Mouse (Mus musculus): ENCODE measurements around the gene Fut11.
A peak's percentile ranks its signal among the peaks of the same experiment; 100 is the strongest.

Fut11 gene

GRCm38 (mm10) chr14:20718443-20718842 is 23.7 kb downstream of the Fut11 start:
- no peak for DNase-seq (ENCODE audit: low spot score in 2 of 2)

GRCm38 (mm10) chr14:20719767-20720166 is 25.0 kb downstream of the Fut11 start:
- no peak for DNase-seq (ENCODE audit: low spot score in 2 of 2)

- no peak for DNase-seq (ENCODE audit: low spot score in 2 of 2)
Measured at GRCm38 (mm10) chr14:20721371-20721770, 26.6 kb downstream of the Fut11 start.

GRCm38 (mm10) chr14:20723006-20723405 is 28.2 kb downstream of the Fut11 start:
- DNase-seq (ENCODE audit: low spot score in 2 of 2): no peak

- peak in 1 of 2 experiments; percentile 46 for DNase-seq (ENCODE audit: low spot score in 2 of 2)
Measured at GRCm38 (mm10) chr14:20724043-20724442, 29.3 kb downstream of the Fut11 start.

- no peak for DNase-seq (ENCODE audit: low spot score in 2 of 2)
Measured at GRCm38 (mm10) chr14:20725660-20726339, 31.0 kb downstream of the Fut11 start.

- DNase-seq (ENCODE audit: low spot score in 2 of 2): no peak
Measured at GRCm38 (mm10) chr14:20729871-20730270, 35.1 kb downstream of the Fut11 start.

GRCm38 (mm10) chr14:20730853-20731602 is 36.3 kb downstream of the Fut11 start:
- DNase-seq (ENCODE audit: low spot score in 2 of 2): no peak

GRCm38 (mm10) chr14:20733041-20733951 is 38.5 kb downstream of the Fut11 start:
- DNase-seq (ENCODE audit: low spot score in 2 of 2): no peak

- DNase-seq (ENCODE audit: low spot score in 2 of 2): peak; percentile 79 to 86
Measured at GRCm38 (mm10) chr14:20733952-20734774, 39.4 kb downstream of the Fut11 start, which contains the start of gene Ndst2. TSS of gene Ndst2 (minus strand) at chr14:20734562.

- DNase-seq (ENCODE audit: low spot score in 2 of 2): no peak
Measured at GRCm38 (mm10) chr14:20735052-20735451, 40.3 kb downstream of the Fut11 start.

- DNase-seq (ENCODE audit: low spot score in 2 of 2): no peak
Measured at GRCm38 (mm10) chr14:20735892-20736390, 41.2 kb downstream of the Fut11 start.

GRCm38 (mm10) chr14:20737306-20737705 is 42.5 kb downstream of the Fut11 start:
- DNase-seq (ENCODE audit: low spot score in 2 of 2): peak in 1 of 2 experiments; percentile 55

- DNase-seq (ENCODE audit: low spot score in 2 of 2): no peak
Measured at GRCm38 (mm10) chr14:20738511-20738910, 43.7 kb downstream of the Fut11 start.

GRCm38 (mm10) chr14:20741301-20741700 is 46.5 kb downstream of the Fut11 start:
- DNase-seq (ENCODE audit: low spot score in 2 of 2): no peak

- no peak for DNase-seq (ENCODE audit: low spot score in 2 of 2)
Measured at GRCm38 (mm10) chr14:20743614-20744013, 48.8 kb downstream of the Fut11 start.

GRCm38 (mm10) chr14:20746935-20747334 is 52.2 kb downstream of the Fut11 start:
- DNase-seq (ENCODE audit: low spot score in 2 of 2): no peak

GRCm38 (mm10) chr14:20748388-20748787 is 53.6 kb downstream of the Fut11 start:
- DNase-seq (ENCODE audit: low spot score in 2 of 2): no peak

GRCm38 (mm10) chr14:20749494-20750051 is 54.8 kb downstream of the Fut11 start:
- no peak for DNase-seq (ENCODE audit: low spot score in 2 of 2)

- no peak for DNase-seq (ENCODE audit: low spot score in 2 of 2)
Measured at GRCm38 (mm10) chr14:20750503-20750902, 55.7 kb downstream of the Fut11 start.
